Mouse (Mus musculus): ENCODE results near the gene Asxl2. TPM values are rescaled to one million over a fixed set of nuclear protein-coding genes. Genes with fewer than 3 reads are reported as not detected.
"Not testable (repeated sequence)": the region's sequence is repeated elsewhere in the genome, so short reads cannot be mapped to it uniquely, and the experiment has no call there.

Gene Asxl2
- total and polyA plus RNA-seq, 3 experiments: 11.6 to 18.9 (median 15.2) TPM

DNA sequence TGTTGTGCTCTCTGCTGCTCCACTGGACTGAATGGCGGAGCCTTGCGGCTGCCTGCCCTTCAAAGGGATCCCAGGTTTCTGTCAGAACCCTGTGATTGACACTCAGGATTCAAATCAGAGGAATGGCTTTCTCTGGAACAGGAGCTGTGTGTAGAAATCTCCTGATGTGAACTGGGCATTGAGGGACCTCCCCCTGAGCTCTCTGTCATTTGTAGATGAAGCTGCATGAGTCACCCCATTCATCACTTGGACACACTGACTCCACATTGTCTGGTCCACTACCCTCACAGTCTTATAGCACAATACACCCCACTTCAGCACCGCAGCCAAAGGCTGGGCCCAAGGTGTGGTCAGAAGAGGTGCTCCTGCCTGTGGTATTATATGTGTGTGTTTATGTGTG is 21.0 kb upstream of the Asxl2 start:
- H3K27me3 ChIP-seq (replicated peaks); DNase-seq (ENCODE audit: extremely low read depth); H3K9ac ChIP-seq (ENCODE audit: insufficient read depth, low read depth); H3K4me1 ChIP-seq (ENCODE audit: control insufficient read depth in 1 of 2, insufficient read depth in 2 of 2); H3K4me3 ChIP-seq (replicated peaks in 1 of 3; ENCODE audit: low read depth in 2 of 3, low read length in 2 of 3, poor library complexity in 1 of 3); H3K79me2 ChIP-seq (replicated peaks; ENCODE audit: control insufficient read depth, extremely low read depth, insufficient read depth, poor library complexity, severe bottlenecking); dilution Hi-C loops (cut with MboI; ENCODE audit: extremely low pct_ligation_motif_present, extremely low pct_unique_long_range_greater_than_20kb, low sequenced_read_pairs); H3K9me3 ChIP-seq (replicated peaks; ENCODE audit: low read length); in situ Hi-C loops (cut with MboI; ENCODE audit: low pct_ligation_motif_present, low pct_unique_long_range_greater_than_20kb, low sequenced_read_pairs); H3K4me2 ChIP-seq (ENCODE audit: insufficient read depth, low read depth, poor library complexity, severe bottlenecking); H3K27ac ChIP-seq (ENCODE audit: insufficient read depth, low read depth): not testable (repeated sequence)
- H3K36me3 ChIP-seq (replicated peaks in 1 of 2; ENCODE audit: control insufficient read depth in 1 of 2, insufficient read depth in 1 of 2, low read length in 1 of 2): peaks cover 48 to 67% of the 10 kb centered on the region in 2 experiments

DNA sequence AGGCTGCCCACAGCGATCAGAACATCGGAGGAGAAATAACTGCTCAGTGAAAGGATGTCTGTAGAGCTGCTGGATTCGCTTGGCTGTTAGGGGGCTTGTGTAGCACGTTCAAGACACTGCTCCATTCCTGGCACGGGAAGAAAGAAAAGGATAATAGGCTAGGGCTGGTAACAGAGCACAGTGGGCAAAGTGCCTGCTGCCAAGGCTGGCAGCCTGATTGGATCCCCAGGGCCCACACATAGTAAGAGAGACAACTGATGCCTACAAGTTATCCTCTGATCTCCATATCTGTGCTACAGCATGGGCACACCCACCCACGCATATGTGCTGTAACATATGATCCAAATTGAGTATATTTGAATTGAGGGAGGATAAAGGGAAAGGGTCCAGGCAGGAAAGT is 20.1 kb upstream of the Asxl2 start:
- H3K9me3 ChIP-seq (replicated peaks; ENCODE audit: low read length): no peaks in the 10 kb centered on the region
- no peak for DNase-seq (ENCODE audit: extremely low read depth)
- peaks cover 51 to 73% of the 10 kb centered on the region in 2 experiments for H3K36me3 ChIP-seq (replicated peaks in 1 of 2; ENCODE audit: control insufficient read depth in 1 of 2, insufficient read depth in 1 of 2, low read length in 1 of 2)
- TF ChIP-seq JUND (conservative IDR thresholded peaks at IDR 0.05; ENCODE audit: low read depth, low read length): no peak
- no peak for TF ChIP-seq RCOR1 (conservative IDR thresholded peaks at IDR 0.05; ENCODE audit: low read depth, low read length)
- no peak for TF ChIP-seq MAX (IDR thresholded peaks at IDR 0.05; ENCODE audit: low read length)
- no peak for TF ChIP-seq JUN (IDR thresholded peaks at IDR 0.05; ENCODE audit: insufficient read depth, low read depth, low read length)
- TF ChIP-seq MAZ (IDR thresholded peaks at IDR 0.05; ENCODE audit: low read depth, low read length): no peak
- no peak for TF ChIP-seq PAX5 (IDR thresholded peaks at IDR 0.05; ENCODE audit: low read length)
- no peak for TF ChIP-seq SMC3 (IDR thresholded peaks at IDR 0.05; ENCODE audit: low read depth, low read length)
- no peak for TF ChIP-seq ETS1 (conservative IDR thresholded peaks at IDR 0.05; ENCODE audit: low read depth, low read length)
- TF ChIP-seq GABPA (IDR thresholded peaks at IDR 0.05; ENCODE audit: insufficient replicate concordance, low read depth, low read length): no peak
- H3K27ac ChIP-seq (ENCODE audit: insufficient read depth, low read depth): no peak overlapping the region
- no peak overlapping the region for H3K4me2 ChIP-seq (ENCODE audit: insufficient read depth, low read depth, poor library complexity, severe bottlenecking)
- H3K27me3 ChIP-seq (replicated peaks): no peaks in the 10 kb centered on the region
- no peaks in the 10 kb centered on the region for H3K4me1 ChIP-seq (ENCODE audit: control insufficient read depth in 1 of 2, insufficient read depth in 2 of 2)
- no peak overlapping the region for H3K9ac ChIP-seq (ENCODE audit: insufficient read depth, low read depth)
- H3K4me3 ChIP-seq (replicated peaks in 1 of 3; ENCODE audit: low read depth in 2 of 3, low read length in 2 of 3, poor library complexity in 1 of 3): no peak overlapping the region
- in situ Hi-C loops (cut with MboI; ENCODE audit: low pct_ligation_motif_present, low pct_unique_long_range_greater_than_20kb, low sequenced_read_pairs) (no loop called here), dilution Hi-C loops (cut with MboI; ENCODE audit: extremely low pct_ligation_motif_present, extremely low pct_unique_long_range_greater_than_20kb, low sequenced_read_pairs) (no loop called here)
- H3K79me2 ChIP-seq (replicated peaks; ENCODE audit: control insufficient read depth, extremely low read depth, insufficient read depth, poor library complexity, severe bottlenecking): peaks cover 8% of the 10 kb centered on the region

DNA sequence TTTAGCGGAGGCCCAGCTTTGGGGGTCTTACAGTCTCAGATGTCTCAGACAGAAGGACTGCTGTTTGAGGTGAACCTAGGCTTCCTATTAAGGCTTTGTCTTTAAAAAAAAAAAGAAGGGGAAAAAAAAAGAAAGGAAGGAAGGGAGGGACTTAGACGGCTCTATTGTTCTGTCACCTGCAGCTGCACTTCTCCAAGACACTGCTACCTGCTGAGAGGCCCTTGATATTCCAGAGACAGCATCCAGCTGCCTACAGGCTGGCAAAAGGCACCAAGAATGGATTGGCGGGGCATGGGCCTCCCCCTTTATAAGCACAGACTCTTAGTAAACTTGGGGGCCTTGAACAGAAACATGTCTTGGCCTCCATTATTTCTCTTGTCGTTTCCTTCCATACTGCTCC is 11.7 kb upstream of the Asxl2 start:
- no peak for DNase-seq (ENCODE audit: extremely low read depth)
- Histone ChIP-seq H3K36me3 (replicated peaks in 1 of 2; ENCODE audit: control insufficient read depth in 1 of 2, insufficient read depth in 1 of 2, low read length in 1 of 2) (peaks cover 33 to 77% of the 10 kb centered on the region in 2 experiments), H3K9me3 (replicated peaks; ENCODE audit: low read length) (no peaks in the 10 kb centered on the region), H3K4me3 (replicated peaks in 1 of 3; ENCODE audit: low read depth in 2 of 3, low read length in 2 of 3, poor library complexity in 1 of 3) (no peak overlapping the region), H3K4me1 (ENCODE audit: control insufficient read depth in 1 of 2, insufficient read depth in 2 of 2) (peaks cover 0 to under 1% of the 10 kb centered on the region in 2 experiments; a peak in 1 of 4 replicates), H3K79me2 (replicated peaks; ENCODE audit: control insufficient read depth, extremely low read depth, insufficient read depth, poor library complexity, severe bottlenecking) (peaks cover 27% of the 10 kb centered on the region), H3K4me2 (ENCODE audit: insufficient read depth, low read depth, poor library complexity, severe bottlenecking) (no peak overlapping the region), H3K27me3 (replicated peaks) (no peaks in the 10 kb centered on the region), H3K27ac (ENCODE audit: insufficient read depth, low read depth) (no peak overlapping the region), H3K9ac (ENCODE audit: insufficient read depth, low read depth) (no peak overlapping the region)
- in situ Hi-C loops (cut with MboI; ENCODE audit: low pct_ligation_motif_present, low pct_unique_long_range_greater_than_20kb, low sequenced_read_pairs) (no loop called here), dilution Hi-C loops (cut with MboI; ENCODE audit: extremely low pct_ligation_motif_present, extremely low pct_unique_long_range_greater_than_20kb, low sequenced_read_pairs) (no loop called here)
- no peak for TF ChIP-seq MYC (IDR thresholded peaks at IDR 0.05; ENCODE audit: low read depth, low read length)
- TF ChIP-seq CHD1 (IDR thresholded peaks at IDR 0.05; ENCODE audit: low read depth, low read length): no peak
- TF ChIP-seq ELF1 (IDR thresholded peaks at IDR 0.05; ENCODE audit: low read depth, low read length): no peak
- no peak for TF ChIP-seq EP300 (IDR thresholded peaks at IDR 0.05; ENCODE audit: low read length)
- TF ChIP-seq MXI1 (IDR thresholded peaks at IDR 0.05; ENCODE audit: low read depth, low read length): no peak
- no peak for TF ChIP-seq HCFC1 (IDR thresholded peaks at IDR 0.05; ENCODE audit: low read depth, low read length)
- no peak for TF ChIP-seq TBP (conservative IDR thresholded peaks at IDR 0.05; ENCODE audit: low read depth, low read length)
- no peak for TF ChIP-seq SIN3A (IDR thresholded peaks at IDR 0.05; ENCODE audit: low read length)
- TF ChIP-seq E2F4 (IDR thresholded peaks at IDR 0.05; ENCODE audit: insufficient replicate concordance, low read depth, low read length): no peak
- TF ChIP-seq IRF4 (IDR thresholded peaks at IDR 0.05; ENCODE audit: low read depth, low read length): no peak
- TF ChIP-seq ETS1 (conservative IDR thresholded peaks at IDR 0.05; ENCODE audit: low read depth, low read length): no peak
- TF ChIP-seq RCOR1 (conservative IDR thresholded peaks at IDR 0.05; ENCODE audit: low read depth, low read length): no peak
- TF ChIP-seq PAX5 (IDR thresholded peaks at IDR 0.05; ENCODE audit: low read length): no peak
- no peak for TF ChIP-seq NRF1 (IDR thresholded peaks at IDR 0.05; ENCODE audit: low read depth, low read length)
- no peak for TF ChIP-seq POLR2A (IDR thresholded peaks at IDR 0.05; ENCODE audit: low read depth, low read length)
- no peak for TF ChIP-seq ZKSCAN1 (IDR thresholded peaks at IDR 0.05; ENCODE audit: borderline replicate concordance, low read depth, low read length)
- TF ChIP-seq MEF2A (IDR thresholded peaks at IDR 0.05; ENCODE audit: borderline replicate concordance, low read depth, low read length): no peak
- no peak for TF ChIP-seq SMC3 (IDR thresholded peaks at IDR 0.05; ENCODE audit: low read depth, low read length)
- TF ChIP-seq ZC3H11A (IDR thresholded peaks at IDR 0.05; ENCODE audit: low read depth, low read length): no peak
- no peak for TF ChIP-seq USF1 (IDR thresholded peaks at IDR 0.05; ENCODE audit: low read depth, low read length)
